Mouse (Mus musculus) megakaryocyte, embryonic 14.5 days (primary cell): ENCODE data around the gene 1700013G24Rik.

Experiments
- FLI1 ChIP-seq: IDR thresholded peaks from 2 replicates; pipeline ENCODE4 v1.6.1; 2012; ENCODE audit warnings: low read length, inconsistent platforms, mixed read lengths
- GATA1 ChIP-seq: IDR thresholded peaks from 3 replicates; pipeline ENCODE4 v1.6.1; 2012; ENCODE audit warnings: mixed read lengths, low read length, inconsistent platforms, borderline replicate concordance

- TF ChIP-seq GATA1: no peak
- no peak for TF ChIP-seq FLI1
Observed at GRCm38 (mm10) chr4:137488038-137488437, 35.0 kb downstream of the 1700013G24Rik start.
